Mouse (Mus musculus) liver, embryonic 15.5 days (tissue): ENCODE data around the gene Lrrn1. TPM values are rescaled to one million over a fixed set of nuclear protein-coding genes. Genes with fewer than 3 reads are reported as not detected.

Experiments
- ATAC-seq: fragments of 200-750 bp; cut with Nextera tagmentation; 2 replicates; pipeline ENCODE4 v1.8.0; 2017; ENCODE audit warnings: moderate number of reproducible peaks, mild to moderate bottlenecking, moderate library complexity; ENCODE audit not compliant: insufficient read depth
- H3K27ac ChIP-seq: fragments of 300-500 bp; sonication (generic); replicated peaks from 2 replicates; pipeline ENCODE4 v1.5.1; 2015; ENCODE audit warnings: mild to moderate bottlenecking, inconsistent platforms
- H3K27me3 ChIP-seq: fragments of 300-500 bp; sonication (generic); 2 replicates; pipeline ENCODE4 v1.6.1; 2015; ENCODE audit warnings: mild to moderate bottlenecking, inconsistent platforms
- H3K36me3 ChIP-seq: fragments of 300-500 bp; sonication (generic); replicated peaks from 2 replicates; pipeline ENCODE4 v1.6.1; 2015; ENCODE audit warnings: moderate library complexity, mild to moderate bottlenecking, inconsistent platforms
- H3K4me1 ChIP-seq: fragments of 300-500 bp; sonication (generic); replicated peaks from 2 replicates; pipeline ENCODE4 v1.6.1; 2015; ENCODE audit warnings: inconsistent platforms
- H3K4me2 ChIP-seq: fragments of 300-500 bp; sonication (generic); 2 replicates; pipeline ENCODE4 v1.6.1; 2015; ENCODE audit warnings: moderate library complexity, mild to moderate bottlenecking, inconsistent platforms
- H3K4me3 ChIP-seq: fragments of 300-500 bp; sonication (generic); replicated peaks from 2 replicates; pipeline ENCODE4 v1.5.1; 2015; ENCODE audit warnings: mild to moderate bottlenecking, inconsistent platforms
- H3K9ac ChIP-seq: fragments of 300-500 bp; sonication (generic); 2 replicates; pipeline ENCODE4 v1.6.1; 2015; ENCODE audit warnings: moderate library complexity, mild to moderate bottlenecking, inconsistent platforms
- H3K9me3 ChIP-seq: fragments of 300-500 bp; sonication (generic); replicated peaks from 2 replicates; pipeline ENCODE4 v1.6.1; 2016; ENCODE audit warnings: inconsistent platforms
- WGBS: fragments of 180-500 bp; shearing (Covaris S2); methylation state at CpG from one replicate; pipeline ENCODE4 v1.1.7; 2015; ENCODE audit warnings: mixed read lengths; ENCODE audit not compliant: insufficient replicate concordance; 5-methylcytosine and 5-hydroxymethylcytosine counted together
- polyA plus RNA-seq: library from polyadenylated mRNA; unstranded; fragments of >200 nt; fragmentation: Nextera tagmentation; extraction: Ambion mirVana; gene quantifications from 2 replicates; pipeline ENCODE4 v1.2.1, GENCODE M21; 2015

Gene Lrrn1
- polyA plus RNA-seq: 0.37 and 0.66 TPM in 2 replicates

DNA sequence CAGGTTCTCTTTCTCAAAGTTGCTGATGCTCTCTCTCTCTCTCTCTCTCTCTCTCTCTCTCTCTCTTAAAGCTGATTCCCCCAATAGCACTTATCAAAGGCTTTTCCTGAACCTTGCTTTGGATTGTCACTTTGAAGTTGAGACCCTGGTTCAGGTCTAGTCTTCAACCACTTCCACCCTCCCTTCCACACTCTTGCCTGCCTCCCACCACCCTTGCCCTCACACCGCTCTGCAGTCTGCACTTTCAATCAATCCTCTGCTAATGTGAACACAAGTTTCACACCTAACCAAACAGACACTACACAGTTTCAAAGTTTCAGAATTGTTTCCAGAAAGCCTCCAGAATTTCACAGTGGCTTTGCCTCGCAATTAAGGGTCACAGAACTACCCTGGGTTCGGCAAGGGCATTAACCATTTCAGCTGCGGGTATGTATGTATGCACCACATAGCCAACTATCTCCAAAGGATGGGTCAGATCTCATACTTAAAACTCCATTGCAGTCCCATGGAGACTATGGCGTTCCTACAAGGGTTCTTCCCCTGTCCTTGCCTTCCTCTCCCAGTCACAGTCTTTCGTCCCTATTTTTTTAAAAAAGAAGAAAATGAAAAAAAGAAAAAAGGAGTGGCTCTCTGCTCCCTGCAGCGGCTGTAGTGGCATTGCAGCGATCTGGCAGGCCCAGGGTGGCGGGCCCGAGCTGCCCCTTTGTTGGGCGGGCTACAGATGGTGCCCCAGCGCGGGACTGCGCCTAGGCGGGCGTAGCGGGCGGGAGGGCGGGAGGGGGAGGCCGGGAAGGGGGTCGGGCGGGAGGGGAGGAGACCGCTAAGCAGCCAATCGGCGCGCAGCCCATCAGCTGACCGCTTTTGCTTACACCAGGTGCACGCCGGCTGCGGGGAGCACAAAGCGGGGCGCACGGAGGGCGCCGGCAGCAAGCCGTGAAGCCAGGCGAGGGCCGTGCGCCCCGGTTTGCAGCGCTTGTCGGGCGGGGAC, at the start of gene Lrrn1:
Gene Lrrn1, plus strand, starts transcription at position 892 of the 988 bp plus-strand sequence.
- Histone ChIP-seq H3K27me3 (peaks cover 33% of the 10 kb centered on the region), H3K27ac (no peak within 1 kb of the TSS), H3K4me1 (no peaks in the 10 kb centered on the region), H3K36me3 (no peaks in the 10 kb centered on the region), H3K9ac (no peak within 1 kb of the TSS), H3K9me3 (no peaks in the 10 kb centered on the region), H3K4me3 (peak within 1 kb of the TSS; percentile 20), H3K4me2 (peak within 1 kb of the TSS; percentile 48)
- ATAC-seq: peak; percentile 31; the same call in 1 of the 2 replicates
- WGBS: 4% methylated on average over 30 of the region's 43 CpGs

- H3K36me3 ChIP-seq: no peaks in the 10 kb centered on the region
- WGBS: 8% methylated on average over 1 of the region's 1 CpGs
- H3K4me3 ChIP-seq: no peak overlapping the region
- H3K9ac ChIP-seq: no peak overlapping the region
- H3K27ac ChIP-seq: no peak overlapping the region
- no peaks in the 10 kb centered on the region for H3K27me3 ChIP-seq
- no peaks in the 10 kb centered on the region for H3K9me3 ChIP-seq
- H3K4me1 ChIP-seq: no peaks in the 10 kb centered on the region
- ATAC-seq: no peak
- H3K4me2 ChIP-seq: no peak overlapping the region
Observed at GRCm38 (mm10) chr6:107494491-107494890, 35.1 kb upstream of the Lrrn1 start.

DNA sequence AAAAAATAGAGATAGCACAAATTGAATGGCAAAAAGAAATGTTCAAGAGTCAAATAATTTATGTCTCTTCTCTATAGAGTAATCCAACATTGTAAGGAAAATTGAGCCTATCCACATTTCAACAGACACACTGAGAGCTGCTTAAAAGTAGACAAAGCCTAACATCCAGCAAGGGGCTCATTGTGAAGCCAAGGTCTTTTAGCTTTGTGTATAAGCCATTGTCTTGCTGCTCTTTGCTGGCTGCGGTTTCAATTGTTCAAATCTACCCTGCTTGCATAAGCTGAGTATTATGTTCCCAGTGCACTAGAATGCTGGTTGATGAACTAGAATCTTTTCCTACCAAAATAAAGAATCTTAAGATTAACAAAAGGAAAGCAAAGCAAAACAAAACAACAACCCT, 33.7 kb upstream of the Lrrn1 start:
- Histone ChIP-seq H3K9me3 (no peaks in the 10 kb centered on the region), H3K27me3 (no peaks in the 10 kb centered on the region), H3K4me3 (no peak overlapping the region), H3K27ac (no peak overlapping the region), H3K9ac (no peak overlapping the region), H3K4me2 (no peak overlapping the region), H3K36me3 (no peaks in the 10 kb centered on the region), H3K4me1 (no peaks in the 10 kb centered on the region)
- WGBS: 55% methylated on average over 1 of the region's 1 CpGs
- no peak for ATAC-seq

DNA sequence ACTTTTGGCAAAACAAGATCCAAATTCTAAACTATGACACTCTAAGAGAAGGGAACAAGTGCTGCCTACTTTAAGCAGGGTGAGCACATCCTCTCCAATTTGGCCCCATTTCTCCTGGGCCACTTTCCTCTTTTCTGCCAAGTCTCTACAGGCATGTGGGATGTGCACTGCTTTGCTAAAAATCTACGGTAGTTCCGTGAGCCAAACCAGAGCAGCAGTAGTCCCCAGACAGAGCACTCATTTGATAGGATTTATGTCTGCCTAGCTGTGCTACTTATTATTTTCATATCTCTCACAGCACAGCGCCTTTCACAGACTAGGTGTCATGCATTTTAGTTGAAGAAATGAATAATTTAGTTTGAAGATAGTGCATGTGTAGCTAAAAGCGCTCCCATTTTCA, 15.9 kb upstream of the Lrrn1 start:
- no peak overlapping the region for H3K9ac ChIP-seq
- no peaks in the 10 kb centered on the region for H3K36me3 ChIP-seq
- H3K27ac ChIP-seq: no peak overlapping the region
- no peak overlapping the region for H3K4me2 ChIP-seq
- no peak overlapping the region for H3K4me3 ChIP-seq
- no peaks in the 10 kb centered on the region for H3K4me1 ChIP-seq
- H3K27me3 ChIP-seq: no peaks in the 10 kb centered on the region
- H3K9me3 ChIP-seq: no peaks in the 10 kb centered on the region
- no peak for ATAC-seq
- 49% methylated on average over 4 of the region's 4 CpGs for WGBS

DNA sequence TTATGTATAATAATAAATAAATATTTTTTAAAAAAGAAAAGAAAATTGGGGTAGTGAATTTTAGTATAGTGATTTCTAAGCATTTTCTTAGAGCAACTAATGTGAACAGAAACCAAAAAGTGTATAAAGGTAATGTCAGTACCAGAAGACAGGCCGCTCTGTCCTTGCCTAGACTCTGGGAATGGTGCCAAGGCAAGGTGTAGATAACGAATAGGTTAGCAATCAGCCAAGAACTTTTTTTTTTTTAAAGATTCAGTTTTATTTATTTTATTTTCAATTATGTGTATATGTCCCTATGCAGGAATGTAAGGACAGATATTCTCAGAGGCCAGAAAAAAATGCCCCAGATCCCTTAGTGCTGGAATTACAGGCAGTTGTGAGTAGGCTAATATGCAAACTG, 5.6 kb upstream of the Lrrn1 start:
- 63% methylated on average over 2 of the region's 2 CpGs for WGBS
- ATAC-seq: no peak
- no peaks in the 10 kb centered on the region for H3K4me1 ChIP-seq
- H3K36me3 ChIP-seq: no peaks in the 10 kb centered on the region
- H3K9ac ChIP-seq: no peak overlapping the region
- no peak overlapping the region for H3K27ac ChIP-seq
- peaks cover 3% of the 10 kb centered on the region; the same call in 1 of the 2 replicates for H3K27me3 ChIP-seq
- H3K9me3 ChIP-seq: no peaks in the 10 kb centered on the region
- no peak overlapping the region for H3K4me3 ChIP-seq
- no peak overlapping the region for H3K4me2 ChIP-seq

GRCm38 (mm10) chr6:107529911-107530431, 403 bp downstream of the Lrrn1 start:
- Histone ChIP-seq H3K4me1 (no peaks in the 10 kb centered on the region), H3K27ac (no peak overlapping the region), H3K27me3 (peaks cover 33% of the 10 kb centered on the region), H3K36me3 (no peaks in the 10 kb centered on the region), H3K9ac (no peak overlapping the region), H3K4me3 (peak overlapping the region; percentile 20), H3K4me2 (peak overlapping the region; percentile 48), H3K9me3 (no peaks in the 10 kb centered on the region)
- no peak for ATAC-seq
- under 1% methylated on average over 34 of the region's 34 CpGs for WGBS

- Histone ChIP-seq H3K36me3 (no peaks in the 10 kb centered on the region), H3K27me3 (peaks cover 33% of the 10 kb centered on the region), H3K4me2 (no peak overlapping the region), H3K9me3 (no peaks in the 10 kb centered on the region), H3K27ac (no peak overlapping the region), H3K4me1 (no peaks in the 10 kb centered on the region), H3K4me3 (no peak overlapping the region), H3K9ac (no peak overlapping the region)
- no peak for ATAC-seq
- 2% methylated on average over 15 of the region's 15 CpGs for WGBS
Observed at GRCm38 (mm10) chr6:107530621-107531285, 1.2 kb downstream of the Lrrn1 start.

DNA sequence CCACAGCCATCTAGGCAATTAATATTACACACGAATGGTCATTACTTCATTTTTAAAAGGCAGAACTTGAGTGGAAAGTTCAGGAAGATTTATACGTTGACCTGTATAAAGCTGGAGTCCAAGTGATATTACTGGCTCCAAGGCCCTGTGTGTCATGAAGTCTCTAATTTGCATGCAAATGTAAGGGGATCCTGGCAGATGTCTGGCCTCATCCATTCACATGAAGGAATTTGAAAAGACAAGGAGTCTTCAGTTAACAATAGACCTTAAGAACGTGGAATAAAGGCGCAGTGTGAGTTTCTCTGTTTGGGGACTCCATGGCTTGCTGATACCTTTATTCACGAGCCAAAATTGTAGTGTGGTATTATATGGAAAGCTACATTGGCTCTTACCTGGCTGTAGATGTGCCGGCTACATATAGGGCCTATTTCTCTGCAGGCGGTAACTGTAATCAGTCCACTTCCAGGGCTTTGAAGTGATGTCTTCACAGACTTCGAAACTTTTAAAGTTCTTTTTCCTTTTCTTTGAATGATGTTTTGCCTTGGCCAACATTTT, 2.0 kb downstream of the Lrrn1 start:
- no peak overlapping the region for H3K4me2 ChIP-seq
- no peak overlapping the region for H3K4me3 ChIP-seq
- no peak for ATAC-seq
- WGBS: 45% methylated on average over 8 of the region's 8 CpGs
- peaks cover 33% of the 10 kb centered on the region for H3K27me3 ChIP-seq
- no peak overlapping the region for H3K27ac ChIP-seq
- no peaks in the 10 kb centered on the region for H3K9me3 ChIP-seq
- H3K9ac ChIP-seq: no peak overlapping the region
- H3K4me1 ChIP-seq: no peaks in the 10 kb centered on the region
- H3K36me3 ChIP-seq: no peaks in the 10 kb centered on the region

- no peak overlapping the region for H3K4me2 ChIP-seq
- no peak overlapping the region for H3K27ac ChIP-seq
- no peak overlapping the region for H3K4me3 ChIP-seq
- no peaks in the 10 kb centered on the region for H3K9me3 ChIP-seq
- H3K9ac ChIP-seq: no peak overlapping the region
- 19% methylated on average over 1 of the region's 1 CpGs for WGBS
- H3K36me3 ChIP-seq: no peaks in the 10 kb centered on the region
- no peaks in the 10 kb centered on the region for H3K4me1 ChIP-seq
- H3K27me3 ChIP-seq: peaks cover 24% of the 10 kb centered on the region
- ATAC-seq: no peak
Observed at GRCm38 (mm10) chr6:107534533-107534932, 5.0 kb downstream of the Lrrn1 start.

- no peak overlapping the region for H3K4me3 ChIP-seq
- H3K27me3 ChIP-seq: peaks cover 3% of the 10 kb centered on the region; the same call in 1 of the 2 replicates
- H3K9me3 ChIP-seq: no peaks in the 10 kb centered on the region
- H3K9ac ChIP-seq: no peak overlapping the region
- H3K4me1 ChIP-seq: no peaks in the 10 kb centered on the region
- ATAC-seq: no peak
- H3K36me3 ChIP-seq: no peaks in the 10 kb centered on the region
- H3K27ac ChIP-seq: no peak overlapping the region
- no peak overlapping the region for H3K4me2 ChIP-seq
- 68% methylated on average over 4 of the region's 4 CpGs for WGBS
Observed at GRCm38 (mm10) chr6:107536631-107537030, 7.1 kb downstream of the Lrrn1 start.

DNA sequence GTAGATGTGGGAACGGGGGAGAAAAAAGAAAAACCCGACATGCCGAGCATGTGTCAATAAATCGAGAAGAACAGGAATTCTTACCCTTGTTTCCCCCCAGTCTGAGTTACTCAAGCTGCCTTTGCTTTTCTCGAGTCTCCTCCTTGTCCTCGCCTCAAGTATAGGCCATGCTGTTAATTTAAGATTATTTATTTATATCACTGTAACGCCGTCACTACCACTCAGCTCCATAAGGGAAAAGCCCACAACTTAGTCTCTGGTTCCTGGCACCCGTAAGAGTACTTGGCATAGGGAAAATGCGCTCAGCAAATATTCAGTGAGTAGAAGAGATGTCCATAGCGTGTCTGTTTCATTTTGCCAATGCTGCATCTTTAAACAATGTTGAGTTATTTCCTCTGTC, 11.7 kb downstream of the Lrrn1 start:
- no peaks in the 10 kb centered on the region for H3K27me3 ChIP-seq
- no peaks in the 10 kb centered on the region for H3K9me3 ChIP-seq
- 65% methylated on average over 11 of the region's 11 CpGs for WGBS
- H3K27ac ChIP-seq: no peak overlapping the region
- no peak for ATAC-seq
- H3K9ac ChIP-seq: no peak overlapping the region
- no peak overlapping the region for H3K4me2 ChIP-seq
- no peaks in the 10 kb centered on the region for H3K36me3 ChIP-seq
- H3K4me3 ChIP-seq: no peak overlapping the region
- H3K4me1 ChIP-seq: no peaks in the 10 kb centered on the region
